Mouse (Mus musculus): ENCODE measurements around the gene Pycard.

- no peak for TF ChIP-seq CTCF (IDR thresholded peaks at IDR 0.05; ENCODE audit: borderline replicate concordance, insufficient read depth, low read length)
- no peak for TF ChIP-seq POLR2A (IDR thresholded peaks at IDR 0.05; ENCODE audit: low read depth, low read length)
Measured at GRCm38 (mm10) chr7:128004487-128005362, 11.1 kb upstream of the Pycard start.
